Mouse (Mus musculus): Measurements from ENCODE around the gene Abhd8. TPM values are rescaled to one million over a fixed set of nuclear protein-coding genes. Genes with fewer than 3 reads are reported as not detected.

Gene Abhd8
- total RNA-seq, 2 experiments from 2014 or later = 299 to 324 TPM

Other genes with a start within 250 kb of the Abhd8 start
- 10 to 100 TPM; 27.7 to 32.4 TPM for gene Myo9b, start 190.9 kb downstream of the Abhd8 start, total RNA-seq (2021)
- 10 to 100 TPM; 10.9 to 14.7 TPM for gene Haus8, start 190.7 kb downstream of the Abhd8 start, total RNA-seq (2021)
- 100 to 1,000 TPM in 1 of 2 experiments, 10 to 100 TPM in 1; 95.9 to 102 TPM for gene Use1, start 96.8 kb downstream of the Abhd8 start, total RNA-seq (2021)
- 10 to 100 TPM; 14.8 to 18.6 TPM for gene Ocel1, start 92.4 kb downstream of the Abhd8 start, total RNA-seq (2021)
- 10 to 100 TPM; 37.6 to 43.0 TPM for gene Nr2f6, start 81.7 kb downstream of the Abhd8 start, total RNA-seq (2021)
- 1 to 10 TPM; 4.9 to 5.0 TPM for gene Ushbp1, start 67.9 kb downstream of the Abhd8 start, total RNA-seq (2021)
- gene Babam1, start 66.8 kb downstream of the Abhd8 start, total RNA-seq (2021) = 100 to 1,000 TPM; 111 to 117 TPM
- under 1 TPM; 0.28 to 0.41 TPM for gene Ankle1, start 57.6 kb downstream of the Abhd8 start, total RNA-seq (2021)
- 10 to 100 TPM; 59.7 to 60.8 TPM for gene Mrpl34, start 1.3 kb upstream of the Abhd8 start, total RNA-seq (2021)
- gene Dda1, start 5.5 kb upstream of the Abhd8 start, total RNA-seq (2021) = 10 to 100 TPM; 80.9 to 84.8 TPM
- gene Ano8, start 22.3 kb upstream of the Abhd8 start, total RNA-seq (2021) = 10 to 100 TPM; 59.9 to 60.9 TPM
- 10 to 100 TPM; 28.6 to 33.2 TPM for gene Gtpbp3, start 24.4 kb upstream of the Abhd8 start, total RNA-seq (2021)
- 1 to 10 TPM; 5.7 to 6.6 TPM for gene Plvap, start 48.1 kb upstream of the Abhd8 start, total RNA-seq (2021)
- gene Ccdc194, start 62.1 kb upstream of the Abhd8 start, total RNA-seq (2021) = not detected
- gene Bst2, start 73.8 kb upstream of the Abhd8 start, total RNA-seq (2021) = 1 to 10 TPM; 2.3 to 4.3 TPM
- gene Mvb12a, start 79.3 kb upstream of the Abhd8 start, total RNA-seq (2021) = 10 to 100 TPM; 31.7 to 33.7 TPM
- under 1 TPM in 1 of 2 experiments, not detected in 1; 0.21 TPM for gene Tmem221, start 95.2 kb upstream of the Abhd8 start, total RNA-seq (2021)
- under 1 TPM in 1 of 2 experiments, not detected in 1; 0.16 TPM for gene Nxnl1, start 102.9 kb upstream of the Abhd8 start, total RNA-seq (2021)
- 10 to 100 TPM; 90.0 to 92.8 TPM for gene Slc27a1, start 105.2 kb upstream of the Abhd8 start, total RNA-seq (2021)
- gene Pgls, start 128.5 kb upstream of the Abhd8 start, total RNA-seq (2021) = 10 to 100 TPM; 35.1 to 38.7 TPM
- gene Fam129c, start 134.0 kb upstream of the Abhd8 start, total RNA-seq (2021) = 1 to 10 TPM; 3.6 to 4.2 TPM
- gene Colgalt1, start 147.3 kb upstream of the Abhd8 start, total RNA-seq (2021) = 10 to 100 TPM; 49.3 to 51.5 TPM
- 100 to 1,000 TPM; 318 to 327 TPM for gene Unc13a, start 208.1 kb upstream of the Abhd8 start, total RNA-seq (2021)
- 1 to 10 TPM; 3.9 to 4.8 TPM for gene Jak3, start 212.6 kb upstream of the Abhd8 start, total RNA-seq (2021)
- 1 to 10 TPM; 1.3 to 1.5 TPM for gene Insl3, start 225.6 kb upstream of the Abhd8 start, total RNA-seq (2021)
- under 1 TPM; 0.34 to 0.53 TPM for gene B3gnt3, start 238.1 kb upstream of the Abhd8 start, total RNA-seq (2021)

All from left cerebral cortex, postnatal 25 days (tissue).